Mouse (Mus musculus): ENCODE measurements at regions not wholly inside any gene's neighbourhood (a gene's known extent, or its start where the extent isn't known, plus 50 kb on each side); places are given as distances from the start of the nearest gene placed in this dataset.

DNA sequence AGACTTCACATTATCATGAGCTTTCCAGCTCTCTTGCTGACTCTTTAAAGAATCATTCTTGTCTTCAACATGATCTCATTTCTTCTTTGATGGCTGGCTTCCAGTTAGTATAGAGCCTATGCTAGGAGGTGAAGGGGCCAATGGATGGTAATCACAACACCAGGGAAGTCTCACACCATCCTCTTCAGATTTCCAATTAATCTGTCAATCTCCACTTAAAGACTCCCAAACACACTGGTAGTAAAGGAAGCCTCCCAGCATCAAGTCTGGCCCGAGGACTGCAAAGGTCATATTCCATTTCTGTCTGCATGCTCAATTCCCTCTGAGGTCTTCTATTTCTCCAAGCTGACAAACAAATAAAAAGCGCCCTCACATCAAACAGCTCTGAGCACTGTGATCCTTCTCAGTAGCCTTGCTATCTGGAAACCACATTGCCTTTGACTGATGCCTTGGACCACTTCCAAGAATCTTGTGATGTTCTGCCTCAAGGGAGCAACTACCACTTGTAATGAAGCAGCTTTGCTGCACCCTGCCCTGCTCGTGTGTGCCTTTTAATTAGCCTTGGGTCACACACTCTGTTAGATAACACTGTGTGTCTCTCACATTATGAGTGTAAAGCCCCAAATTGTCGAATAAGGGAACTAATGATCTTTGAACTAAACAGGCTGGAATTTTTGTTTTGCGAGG lies 629.0 kb upstream of the Cdh10 start:
- peak; percentile 2 for DNase-seq

DNA sequence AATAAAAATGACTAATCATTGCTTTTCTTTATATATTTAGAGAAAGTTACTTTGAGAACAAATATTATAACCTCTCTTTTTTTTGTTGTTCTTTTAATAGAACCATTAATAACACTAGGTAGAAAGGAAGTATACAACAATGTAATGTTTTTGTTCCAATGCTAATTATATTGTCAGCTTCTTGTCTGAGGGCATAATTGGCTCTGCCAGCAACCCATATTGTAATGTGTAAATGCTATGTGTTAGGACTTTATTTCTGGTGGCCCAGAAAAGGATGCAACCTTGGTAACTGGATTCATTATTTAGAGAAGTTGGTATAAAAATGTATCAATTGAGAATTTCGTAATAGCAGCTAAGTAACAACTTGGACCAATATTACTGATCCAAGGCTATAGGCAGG lies 628.3 kb upstream of the Cdh10 start:
- no peak for DNase-seq

DNA sequence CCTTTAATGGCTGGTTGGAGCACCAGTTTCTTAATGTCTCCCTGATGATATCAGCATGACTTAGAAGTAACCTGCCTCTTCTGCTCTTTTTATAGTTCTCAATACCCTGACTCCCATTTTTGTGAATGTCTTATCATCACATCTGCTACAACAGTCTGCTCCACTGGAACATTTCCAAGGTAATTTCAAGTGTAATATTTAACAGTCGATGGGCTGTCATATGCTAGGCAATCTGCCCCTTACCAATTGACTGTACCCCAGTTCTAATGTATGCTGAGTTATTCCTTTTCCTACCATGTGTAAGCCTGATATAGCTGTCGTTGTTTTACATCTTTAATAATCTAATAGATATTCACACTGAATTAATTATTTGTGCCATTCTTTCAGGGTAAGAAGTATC lies 607.6 kb upstream of the Cdh10 start:
- no peak for DNase-seq

DNA sequence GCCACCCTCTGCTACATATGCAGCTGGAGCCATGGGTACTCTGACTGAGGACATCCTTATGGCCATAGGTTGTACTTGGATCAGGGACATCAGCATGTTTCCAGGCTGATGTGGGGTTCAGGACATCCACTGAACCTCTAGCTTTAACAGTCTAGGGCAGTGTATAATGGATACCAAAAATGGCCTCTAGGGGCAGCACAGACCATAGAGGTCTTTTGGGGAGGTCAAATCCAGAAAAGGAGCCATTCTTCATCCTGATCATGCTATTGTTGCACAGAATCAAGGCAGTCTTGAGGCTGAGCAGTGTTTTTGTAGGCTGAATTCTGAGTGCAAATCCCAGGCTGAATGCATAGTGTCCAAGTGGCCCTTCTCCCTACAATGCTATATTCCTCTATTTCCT lies 598.8 kb upstream of the Cdh10 start:
- DNase-seq = no peak
